Mouse (Mus musculus) liver, adult 2 months (tissue): ENCODE data around the gene Atp6v0b.

Source experiments
- CTCF ChIP-seq: fragments of 200-500 bp; IDR thresholded peaks from 2 replicates; pipeline ENCODE4 v1.5.1; 2011; ENCODE audit warnings: low read depth, low read length, control low read depth
- POLR2A ChIP-seq: fragments of 200-500 bp; IDR thresholded peaks from 2 replicates; pipeline ENCODE4 v1.6.1; 2011; ENCODE audit warnings: low read length, control low read depth; ENCODE audit not compliant: insufficient read depth; ENCODE audit errors: extremely low read depth

- TF ChIP-seq CTCF: no peak
- TF ChIP-seq POLR2A: no peak
These were observed 8.4 kb downstream of the Atp6v0b start for GRCm38 (mm10) chr4:117878703-117879102.
